Mouse (Mus musculus) embryonic fibroblast, embryonic 13.5 days (primary cell): ENCODE measurements around the gene Rmdn3.

Experiments used
- CTCF ChIP-seq: IDR thresholded peaks from 2 replicates; pipeline ENCODE4 v1.5.1; 2011; ENCODE audit warnings: mild to moderate bottlenecking, control low read depth, low read length, moderate library complexity, borderline replicate concordance; ENCODE audit not compliant: insufficient read depth
- POLR2A ChIP-seq: IDR thresholded peaks from 2 replicates; pipeline ENCODE4 v1.6.1; 2011; ENCODE audit warnings: low read depth, mild to moderate bottlenecking, control low read depth, low read length, moderate library complexity

- TF ChIP-seq CTCF (no peak), POLR2A (no peak)
Measured at GRCm38 (mm10) chr2:119163999-119164398, 7.2 kb upstream of the Rmdn3 start.
